Mouse (Mus musculus): ENCODE measurements around the gene Prrc2c. TPM values are rescaled to one million over a fixed set of nuclear protein-coding genes. Genes with fewer than 3 reads are reported as not detected.
"Not testable (repeated sequence)": the region's sequence is repeated elsewhere in the genome, so short reads cannot be mapped to it uniquely, and the experiment has no call there.

Prrc2c gene
- total RNA-seq, 2 experiments from 2014 or later, result 183 to 205 TPM

GRCm38 (mm10) chr1:162697866-162698265 lies 42.5 kb downstream of the Prrc2c start:
- no peak for DNase-seq (ENCODE audit: low spot score in 2 of 2)

DNA sequence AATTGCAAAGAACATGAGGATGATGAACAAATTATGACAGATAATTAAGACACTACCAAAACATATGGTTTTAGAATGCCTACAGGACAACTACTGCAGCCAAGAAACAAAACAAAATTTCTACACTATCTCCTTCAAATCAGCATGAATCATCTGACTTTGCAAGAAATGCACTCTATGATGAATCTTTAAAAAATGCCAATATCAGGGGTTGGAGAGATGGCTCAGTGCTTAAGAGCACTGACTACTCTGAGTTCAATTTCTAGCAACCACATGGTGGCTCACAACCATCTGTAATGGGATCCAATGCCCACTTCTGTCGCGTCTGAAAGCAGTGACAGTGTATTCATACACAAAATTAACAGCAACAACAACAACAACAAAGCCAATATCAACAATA lies 46.6 kb downstream of the Prrc2c start:
- no peak for DNase-seq (ENCODE audit: low spot score in 2 of 2)

DNA sequence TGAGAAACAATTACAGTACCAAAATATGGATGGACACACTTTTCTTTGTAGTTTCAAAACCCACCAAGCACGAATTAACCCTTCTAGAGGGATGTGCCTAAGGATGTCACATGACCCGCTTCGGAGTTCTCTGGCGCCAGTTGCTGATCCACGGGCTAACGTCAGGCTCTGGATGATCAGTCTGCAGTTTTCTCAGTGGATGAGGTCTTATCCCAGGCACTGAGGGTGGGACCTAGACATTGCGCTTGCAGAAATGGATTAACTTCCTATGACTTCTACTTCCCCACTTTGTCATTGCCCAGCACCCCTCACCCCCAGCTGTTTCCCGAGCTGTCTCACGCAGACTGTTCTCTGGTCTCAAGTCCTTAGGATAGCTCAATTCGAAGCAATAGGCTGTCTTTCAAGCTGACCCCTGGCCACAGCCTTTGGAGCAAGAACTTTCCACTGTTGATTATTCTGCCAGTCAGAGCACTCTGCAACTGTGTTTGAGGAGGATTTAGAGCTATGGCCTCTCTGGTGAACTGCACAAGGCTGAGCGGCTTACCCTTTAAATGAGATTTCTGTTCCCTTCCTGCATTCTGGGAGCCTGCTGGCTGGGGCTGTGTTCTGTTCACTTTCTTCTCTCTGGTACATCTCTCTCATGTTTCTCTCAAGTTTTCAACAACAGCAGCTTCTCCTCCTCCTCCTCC lies 74.7 kb downstream of the Prrc2c start:
- no peak for DNase-seq (ENCODE audit: low spot score in 2 of 2)

- DNase-seq (ENCODE audit: low spot score in 2 of 2), result peak; percentile 57 to 84
Observed at GRCm38 (mm10) chr1:162664826-162665475, 75.4 kb downstream of the Prrc2c start.

DNA sequence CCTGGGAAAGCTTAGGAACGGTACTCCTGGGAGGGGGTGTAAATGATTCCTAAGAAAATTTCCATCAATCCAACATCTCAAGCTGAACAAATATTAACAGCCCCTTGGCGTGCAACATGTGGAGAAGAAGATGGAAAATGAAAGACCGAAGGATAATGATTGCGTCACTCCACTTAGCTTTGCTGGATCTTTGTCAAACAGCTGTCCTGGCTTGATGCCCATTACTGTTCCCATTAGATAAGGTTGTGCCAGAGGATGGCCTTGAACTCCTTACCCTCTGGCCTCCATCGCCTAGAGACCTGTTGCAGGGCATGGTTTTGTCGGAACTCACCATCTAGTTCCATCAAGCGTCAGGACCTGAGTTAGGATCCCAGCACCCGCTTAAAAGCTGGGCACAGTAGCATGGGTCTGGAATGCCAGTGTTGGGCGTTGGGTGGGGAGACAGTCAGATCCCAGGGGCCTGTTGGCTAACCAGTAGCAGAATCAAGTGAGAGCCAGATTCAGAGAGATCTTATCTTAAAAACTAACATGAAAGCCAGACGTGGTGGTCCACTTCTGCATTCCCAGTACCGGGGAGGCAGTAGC lies 80.0 kb downstream of the Prrc2c start:
- DNase-seq (ENCODE audit: low spot score in 2 of 2), result no peak

GRCm38 (mm10) chr1:162658119-162658518 lies 82.2 kb downstream of the Prrc2c start, which contains the start of gene Myocos:
Gene Myocos, minus strand, starts transcription at chr1:162658219.
- no peak for DNase-seq (ENCODE audit: low spot score in 2 of 2)

- DNase-seq (ENCODE audit: low spot score in 2 of 2), result no peak
Observed at GRCm38 (mm10) chr1:162648416-162648815, 91.9 kb downstream of the Prrc2c start.

DNA sequence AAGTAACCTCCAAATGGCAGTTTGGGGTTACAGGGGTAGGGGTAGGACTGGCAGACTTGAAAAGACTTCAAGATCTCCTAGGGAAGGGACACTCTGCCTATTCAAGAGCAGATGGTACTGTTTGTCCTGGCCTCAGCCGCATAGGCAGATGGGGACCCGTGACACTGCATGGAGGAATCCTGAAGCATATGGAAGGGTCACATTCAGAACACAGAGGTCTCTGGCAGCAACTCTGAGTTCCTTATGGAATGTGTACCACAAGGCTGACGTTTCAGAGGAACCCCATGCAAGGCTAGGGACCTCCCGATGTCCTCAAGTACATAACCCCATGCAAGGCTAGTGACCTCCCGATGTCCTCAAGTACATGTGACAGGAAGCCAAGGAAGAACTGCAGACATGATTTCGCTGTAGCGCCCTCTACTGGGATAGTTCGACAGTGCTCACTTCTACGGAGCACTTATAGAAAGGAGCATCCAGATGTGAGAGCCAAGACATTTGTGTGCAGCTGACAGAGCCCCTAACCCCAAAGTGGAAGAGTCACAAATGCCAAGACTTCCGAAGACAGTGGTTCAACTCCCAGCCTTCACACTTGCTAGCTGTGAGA lies 94.2 kb downstream of the Prrc2c start:
- DNase-seq (ENCODE audit: low spot score in 2 of 2), result no peak

- DNase-seq (ENCODE audit: low spot score in 2 of 2), result peak; percentile 57 to 90
Observed at GRCm38 (mm10) chr1:162643752-162644151, 96.6 kb downstream of the Prrc2c start.

- no peak for DNase-seq (ENCODE audit: low spot score in 2 of 2)
Observed at GRCm38 (mm10) chr1:162642591-162642990, 97.8 kb downstream of the Prrc2c start.

GRCm38 (mm10) chr1:162639861-162640260 lies 100.5 kb downstream of the Prrc2c start:
- no peak for DNase-seq (ENCODE audit: low spot score in 2 of 2)

DNA sequence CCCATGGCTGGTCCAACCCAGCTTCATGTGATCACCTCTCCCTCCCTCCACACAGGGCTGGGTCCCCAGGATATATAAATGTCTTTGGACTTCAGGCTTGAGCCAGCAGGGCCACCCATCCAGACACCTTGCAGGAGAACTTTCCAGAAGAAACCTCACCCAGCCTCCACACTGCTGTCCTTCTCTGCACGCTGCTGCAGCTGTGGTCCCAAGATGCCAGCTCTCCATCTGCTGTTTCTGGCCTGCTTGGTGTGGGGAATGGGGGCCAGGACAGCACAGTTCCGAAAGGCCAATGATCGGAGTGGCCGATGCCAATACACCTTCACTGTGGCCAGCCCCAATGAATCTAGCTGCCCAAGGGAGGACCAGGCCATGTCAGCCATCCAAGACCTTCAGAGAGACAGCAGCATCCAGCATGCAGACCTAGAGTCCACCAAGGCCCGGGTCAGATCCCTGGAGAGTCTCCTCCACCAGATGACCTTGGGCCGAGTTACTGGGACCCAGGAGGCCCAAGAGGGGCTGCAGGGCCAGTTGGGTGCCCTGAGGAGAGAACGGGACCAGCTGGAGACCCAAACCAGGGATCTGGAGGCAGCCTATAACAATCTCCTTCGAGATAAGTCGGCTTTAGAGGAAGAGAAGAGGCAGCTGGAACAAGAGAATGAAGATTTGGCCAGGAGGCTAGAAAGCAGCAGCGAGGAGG lies 101.2 kb downstream of the Prrc2c start, which contains the start of gene Myoc:
Gene Myoc, plus strand, starts transcription at position 105 of the 700 bp plus-strand sequence.
- no peak for DNase-seq (ENCODE audit: low spot score in 2 of 2)

- DNase-seq (ENCODE audit: low spot score in 2 of 2), result no peak
Observed at GRCm38 (mm10) chr1:162638535-162638934, 101.8 kb downstream of the Prrc2c start.

GRCm38 (mm10) chr1:162636516-162636915 lies 103.8 kb downstream of the Prrc2c start:
- DNase-seq (ENCODE audit: low spot score in 2 of 2), result no peak

DNA sequence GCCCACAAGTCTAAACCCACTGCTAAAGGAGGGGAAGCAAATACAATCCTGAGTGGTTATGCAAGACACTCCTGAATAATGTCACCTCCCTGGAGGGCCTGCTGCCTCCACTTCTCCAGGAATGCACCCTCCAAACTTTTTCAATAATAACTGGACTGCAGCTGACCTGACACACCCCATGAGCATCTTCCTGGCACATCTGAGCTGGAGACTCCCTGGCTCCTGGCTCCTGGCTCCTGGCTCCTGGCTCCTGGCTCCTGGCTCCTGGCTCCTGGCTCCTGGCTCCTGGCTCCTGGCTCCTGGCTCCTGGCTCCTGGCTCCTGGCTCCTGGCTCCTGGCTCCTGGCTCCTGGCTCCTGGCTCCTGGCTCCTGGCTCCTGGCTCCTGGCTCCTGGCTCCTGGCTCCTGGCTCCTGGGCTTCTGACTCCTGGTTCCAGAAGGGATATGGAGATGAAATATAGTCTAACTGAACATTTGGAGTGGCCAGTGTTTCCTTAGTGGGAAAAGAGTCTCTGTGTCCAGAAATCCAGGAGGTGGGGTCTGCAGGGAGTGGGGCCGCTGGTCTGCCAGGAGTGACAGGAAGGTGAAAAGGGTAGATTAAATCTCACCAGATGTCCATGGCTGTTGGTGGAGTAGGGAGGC lies 104.9 kb downstream of the Prrc2c start:
- peak in 1 of 2 experiments; percentile 22 for DNase-seq (ENCODE audit: low spot score in 2 of 2)

DNA sequence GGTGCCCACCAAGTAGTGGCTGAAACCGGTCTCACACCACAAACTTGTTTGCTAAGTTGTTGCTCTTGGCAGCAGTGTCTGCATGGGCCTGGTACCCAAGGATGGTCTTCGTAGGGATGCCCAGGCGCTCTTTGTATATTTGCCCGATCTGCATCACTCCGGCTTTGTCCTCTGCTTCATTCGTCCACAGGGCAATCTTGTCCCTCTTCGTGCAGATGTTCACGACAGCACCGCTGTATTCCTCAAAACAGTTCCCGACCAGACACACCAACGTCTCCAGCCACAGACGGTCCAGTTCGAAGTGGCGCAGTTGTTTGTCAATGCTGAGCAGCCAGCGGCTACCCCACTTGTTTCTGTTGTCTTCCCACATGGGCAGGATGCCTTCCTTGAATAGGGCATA lies 112.0 kb downstream of the Prrc2c start:
- not testable (repeated sequence) for DNase-seq (ENCODE audit: low spot score in 2 of 2)

- DNase-seq (ENCODE audit: low spot score in 2 of 2), result not testable (repeated sequence)
Observed at GRCm38 (mm10) chr1:162627821-162628220, 112.5 kb downstream of the Prrc2c start.

DNA sequence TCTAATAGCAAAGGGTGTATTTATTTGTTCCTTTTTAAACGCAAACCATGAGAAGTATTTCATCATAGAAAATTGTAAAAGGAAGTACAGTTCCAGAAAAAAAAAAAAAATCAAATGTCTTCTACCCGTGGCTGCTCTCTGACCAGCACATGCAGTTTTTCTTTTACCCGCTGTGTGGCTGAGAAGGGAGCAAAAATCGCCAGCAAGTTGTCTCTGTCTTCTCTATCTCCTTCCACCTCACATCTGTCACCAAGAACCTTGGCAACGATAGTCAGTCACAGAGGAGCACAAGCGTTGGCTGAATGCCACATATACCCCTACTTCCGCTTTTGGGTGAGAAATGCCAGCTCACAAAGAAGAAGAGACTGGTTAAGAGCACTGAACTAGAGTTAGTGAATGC lies 115.1 kb downstream of the Prrc2c start:
- peak in 1 of 2 experiments; percentile 14 for DNase-seq (ENCODE audit: low spot score in 2 of 2)

- no peak for DNase-seq (ENCODE audit: low spot score in 2 of 2)
Observed at GRCm38 (mm10) chr1:162623895-162624294, 116.5 kb downstream of the Prrc2c start.

Measured in layer of hippocampus, postnatal 14 days (tissue).